Mouse (Mus musculus) right cerebral cortex, postnatal 36 days (tissue): ENCODE data around the gene Itgb1bp1.

Experiments used
- DNase-seq, 2 experiments: peaks; one replicate each; pipeline ENCODE4 v3.0.0; 2022; ENCODE audit warnings: low spot score in 2 of 2, mixed read lengths in 1 of 2

Gene Itgb1bp1

DNA sequence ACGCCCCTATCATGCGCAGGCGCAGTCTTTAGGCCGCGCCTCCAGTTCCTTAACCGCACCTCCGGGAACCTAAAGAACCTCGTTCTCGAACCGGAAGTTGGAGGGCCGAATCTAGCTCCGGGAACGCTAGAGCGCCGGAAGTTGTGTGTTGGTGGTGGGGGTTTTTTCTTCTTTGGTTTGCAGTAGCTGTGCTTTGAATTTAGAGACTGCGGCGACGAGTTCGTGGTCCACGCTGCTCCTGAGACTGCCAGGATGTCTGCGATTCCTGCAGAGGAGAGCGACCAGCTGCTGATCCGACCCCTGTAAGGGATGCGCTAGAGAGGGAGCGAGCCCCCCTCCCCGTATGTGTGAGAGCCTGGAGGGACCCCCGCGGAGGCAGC lies at the start of gene Itgb1bp1:
Gene Itgb1bp1, minus strand, starts transcription at position 42 of the 380 bp plus-strand sequence.
- peak; percentile 98 for DNase-seq

DNA sequence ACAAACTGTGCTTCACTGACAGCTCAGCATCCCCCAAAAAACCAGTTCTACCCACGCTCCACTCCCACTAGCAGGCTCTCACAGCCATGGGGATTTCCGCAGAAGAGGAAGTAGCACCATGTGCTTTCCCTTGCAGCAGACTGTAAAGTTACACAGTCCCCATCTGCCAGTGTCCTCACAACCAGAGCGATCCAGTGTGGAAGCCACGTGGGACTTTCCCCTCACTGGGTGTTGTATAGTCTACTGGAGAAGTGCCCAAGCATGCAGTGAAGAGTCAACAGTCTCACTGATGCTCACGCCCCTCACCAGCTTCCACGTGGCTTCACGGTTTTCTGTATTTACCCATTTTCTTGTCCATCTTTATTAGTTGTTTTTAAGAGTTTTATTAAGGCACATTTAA lies 49.8 kb upstream of the Itgb1bp1 start:
- peak; percentile 22 to 55 for DNase-seq

DNA sequence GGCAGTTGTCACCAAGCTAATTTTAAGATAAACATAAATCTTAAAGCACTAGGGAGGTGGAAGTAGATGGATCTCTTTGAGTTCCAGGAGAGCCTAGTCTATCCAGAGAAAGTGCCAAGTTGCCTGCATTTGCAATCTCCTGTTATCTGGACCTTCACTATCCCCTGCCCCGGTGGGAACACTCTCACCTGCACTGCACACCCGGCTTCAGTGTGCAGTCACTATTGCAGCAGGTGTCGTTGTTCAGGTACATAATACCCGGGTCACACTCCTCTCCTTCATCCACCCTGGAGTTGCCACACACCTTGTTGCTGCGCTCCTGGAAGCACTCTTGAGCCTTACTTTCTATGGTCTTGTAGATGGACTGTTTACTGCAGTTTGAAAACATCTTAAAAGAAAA lies 47.7 kb upstream of the Itgb1bp1 start:
- no peak for DNase-seq

DNA sequence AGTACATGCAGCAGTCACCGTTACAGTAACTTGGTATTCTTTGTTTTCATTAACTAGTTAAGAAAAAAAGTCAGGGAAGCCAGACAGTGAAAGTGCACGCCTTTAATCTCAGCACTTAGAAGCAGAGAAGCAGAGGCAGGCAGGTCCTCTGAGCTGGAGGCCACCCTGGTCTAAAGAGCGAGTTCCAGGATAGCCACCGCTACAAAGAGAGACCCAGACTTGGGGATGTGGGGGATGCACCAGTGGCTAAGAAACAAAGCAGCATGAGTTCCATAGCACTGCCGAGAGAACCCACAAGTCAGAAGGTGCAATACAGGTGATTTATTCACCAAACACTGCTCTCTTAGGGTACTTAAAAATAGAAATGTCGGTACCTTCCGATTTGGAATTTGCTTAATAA lies 46.9 kb upstream of the Itgb1bp1 start:
- DNase-seq = no peak

DNA sequence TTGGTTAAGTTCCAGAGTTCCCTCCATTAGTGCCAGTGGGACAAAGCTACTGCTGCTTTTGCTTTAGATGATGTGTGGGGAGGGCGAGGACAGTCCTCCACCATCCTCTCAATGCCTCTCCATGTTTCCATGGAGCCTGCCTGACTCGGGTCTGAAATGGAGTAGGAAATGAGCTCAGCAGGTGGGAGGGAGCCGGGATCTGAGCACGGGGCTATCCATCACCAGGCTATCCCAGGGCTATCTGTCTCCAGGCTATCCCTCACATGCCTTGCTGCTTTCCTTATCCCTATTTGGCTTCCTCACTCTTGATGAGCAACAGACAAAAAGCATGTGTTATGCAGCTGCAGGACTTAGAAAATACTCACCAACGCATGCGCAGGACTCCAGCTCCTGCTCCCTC lies 45.6 kb upstream of the Itgb1bp1 start:
- no peak for DNase-seq

DNA sequence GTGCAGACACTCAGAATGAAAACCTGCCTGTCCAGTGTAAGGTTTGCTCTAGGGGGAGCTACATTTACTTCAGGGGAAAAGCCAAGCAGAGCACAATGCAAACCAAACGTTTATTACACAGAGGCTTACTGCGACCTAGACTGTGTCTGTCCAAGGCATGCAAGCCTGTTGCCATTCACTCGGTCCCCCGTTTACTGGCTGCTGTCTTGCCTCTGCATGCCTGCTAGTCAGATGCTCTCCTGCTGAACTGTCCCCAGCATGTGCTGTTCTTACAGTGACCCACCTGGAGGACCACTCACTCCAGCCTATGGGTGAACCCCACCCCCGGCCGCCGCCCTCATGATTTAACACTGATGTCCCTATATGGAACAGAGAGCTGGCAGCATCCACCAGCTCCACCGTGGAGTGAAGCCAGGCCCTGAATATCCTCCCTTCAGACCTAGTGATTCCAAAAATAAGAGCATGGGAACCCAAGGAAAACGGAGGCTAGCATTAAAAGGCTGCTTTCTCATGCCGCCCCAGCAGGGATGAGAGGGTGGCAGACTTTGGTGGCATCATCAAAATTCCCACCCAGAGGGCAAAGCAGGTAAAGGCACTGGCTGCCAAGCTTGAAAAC lies 45.0 kb upstream of the Itgb1bp1 start:
- peak; percentile 41 to 66 for DNase-seq

DNA sequence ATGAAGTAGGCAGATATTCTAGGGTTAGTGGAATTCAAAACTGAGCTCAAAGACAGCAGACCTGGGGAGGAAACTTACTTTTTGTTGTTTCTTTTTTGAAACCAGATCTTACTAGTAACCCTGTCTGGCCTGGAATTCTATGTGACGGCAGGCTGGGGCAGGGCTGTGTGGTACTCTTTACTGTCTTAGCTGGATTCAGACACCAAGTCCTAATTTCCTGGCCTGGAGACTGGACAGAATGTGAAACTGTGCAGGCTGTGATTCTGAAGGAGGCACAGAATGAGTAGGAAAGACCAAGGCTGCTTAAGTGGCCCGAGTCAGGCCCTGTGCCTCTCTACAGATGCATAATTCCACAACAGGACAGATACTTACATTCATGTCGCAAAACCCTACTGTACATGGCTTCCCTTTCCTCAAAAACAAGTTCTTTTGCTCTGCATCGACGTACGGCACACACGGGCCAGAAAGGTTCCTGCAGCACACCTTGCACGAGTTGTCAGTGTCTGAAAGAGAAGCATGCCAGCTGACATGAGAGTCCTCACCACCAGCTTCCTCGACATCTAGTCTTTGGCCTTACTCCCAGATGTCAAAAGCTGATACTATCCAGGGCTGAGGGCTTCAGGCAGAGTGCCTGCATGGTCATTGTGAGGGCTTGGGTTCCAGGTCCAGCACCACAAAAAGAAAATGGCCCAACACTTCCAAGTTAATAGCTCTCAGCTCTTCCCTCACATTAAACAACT lies 43.7 kb upstream of the Itgb1bp1 start:
- DNase-seq = no peak

DNA sequence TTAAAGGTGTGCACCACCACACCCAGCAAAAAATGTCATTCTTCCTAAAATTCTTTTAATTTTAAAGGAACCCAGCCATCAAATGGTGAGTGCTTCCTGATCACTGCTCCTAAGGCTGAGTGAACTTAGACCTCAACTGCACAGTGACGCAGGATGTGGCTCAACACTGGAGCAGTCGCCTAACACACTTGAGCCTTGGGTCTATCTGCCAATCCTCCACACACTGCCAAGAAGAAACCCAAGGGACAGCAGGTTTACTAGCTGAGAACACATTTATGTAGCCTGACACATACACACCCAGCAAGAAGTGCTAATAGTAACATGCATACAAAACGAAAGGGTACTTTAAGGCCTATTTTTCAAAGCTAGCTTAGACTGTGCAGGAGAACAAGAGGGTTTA lies 40.2 kb upstream of the Itgb1bp1 start:
- no peak for DNase-seq

DNA sequence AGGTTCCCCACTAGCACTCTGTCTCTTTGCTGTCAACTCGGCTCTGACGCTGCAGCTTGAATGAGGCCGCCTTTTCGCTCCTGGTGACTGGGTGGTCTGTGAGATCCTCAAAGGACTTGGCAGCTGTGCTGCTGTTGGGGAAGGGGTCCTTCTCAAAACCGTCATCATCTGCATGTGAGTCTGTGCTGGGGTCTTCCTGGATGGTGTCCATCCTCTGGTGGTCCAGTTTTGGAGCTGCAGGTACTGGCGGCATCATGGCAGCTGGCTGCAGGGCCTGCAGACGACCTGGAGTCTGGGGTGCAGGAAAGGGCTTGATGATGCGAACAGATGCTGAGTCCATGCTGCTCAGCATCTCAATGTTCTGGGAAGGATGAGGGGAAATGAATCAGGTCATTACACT lies 39.2 kb upstream of the Itgb1bp1 start:
- DNase-seq = no peak

DNA sequence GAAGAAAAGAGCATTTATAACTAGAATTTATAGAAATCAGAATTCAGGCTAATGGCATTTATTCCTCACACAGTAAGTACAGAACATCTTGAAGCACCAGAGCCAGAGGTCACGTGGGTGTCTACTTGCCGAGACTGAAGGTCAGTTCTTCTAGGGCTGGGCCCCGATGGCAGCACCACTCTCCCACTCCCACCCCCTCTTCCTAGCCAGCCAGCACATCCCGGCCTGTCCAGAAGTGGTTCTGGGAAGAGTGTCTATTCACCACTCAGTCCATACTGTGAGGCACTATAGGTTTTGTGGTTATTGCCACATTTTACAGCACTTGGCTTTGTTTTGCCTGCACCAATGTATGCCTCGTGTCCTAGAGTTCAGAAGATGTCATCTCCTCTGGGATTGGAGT lies 38.0 kb upstream of the Itgb1bp1 start:
- DNase-seq = no peak

DNA sequence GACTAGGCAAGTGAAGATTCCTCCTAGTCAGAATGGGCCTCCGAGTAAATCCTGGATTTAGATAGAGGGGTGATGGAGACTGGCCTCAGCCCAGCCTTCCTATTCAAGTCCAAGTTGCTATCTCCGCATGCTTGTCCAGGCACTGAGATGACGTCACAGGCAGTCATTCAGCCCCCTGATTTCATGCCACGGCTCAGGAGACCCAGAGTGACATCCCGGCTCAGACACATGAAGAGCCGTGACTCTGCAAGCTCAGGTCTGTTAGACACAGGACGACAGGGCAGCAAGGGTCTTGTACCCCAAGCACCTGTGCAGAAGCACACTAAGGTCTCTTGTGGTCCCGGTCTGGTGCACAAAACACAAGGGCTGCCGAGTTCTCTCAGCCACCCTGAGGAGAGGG lies 36.8 kb upstream of the Itgb1bp1 start:
- no peak for DNase-seq

DNA sequence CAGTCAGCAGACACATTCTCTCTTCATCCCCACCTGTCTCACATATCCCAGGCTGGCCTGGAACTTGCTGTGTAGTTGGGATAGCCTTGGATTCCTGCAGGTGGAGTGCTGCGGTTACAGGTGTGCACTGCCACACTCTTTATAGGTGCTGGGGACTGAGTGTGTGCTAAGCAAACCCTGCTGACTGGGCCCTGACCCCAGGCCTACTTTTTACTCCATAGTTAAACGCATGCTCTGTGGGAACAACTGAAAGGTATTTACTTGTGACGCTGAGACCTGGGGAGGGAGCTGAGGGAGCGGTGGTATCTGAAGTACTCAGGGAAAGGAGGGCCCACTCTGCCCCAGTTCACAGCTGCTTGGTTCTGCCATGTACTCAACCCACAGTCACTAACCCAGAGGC lies 36.2 kb upstream of the Itgb1bp1 start:
- no peak for DNase-seq

DNA sequence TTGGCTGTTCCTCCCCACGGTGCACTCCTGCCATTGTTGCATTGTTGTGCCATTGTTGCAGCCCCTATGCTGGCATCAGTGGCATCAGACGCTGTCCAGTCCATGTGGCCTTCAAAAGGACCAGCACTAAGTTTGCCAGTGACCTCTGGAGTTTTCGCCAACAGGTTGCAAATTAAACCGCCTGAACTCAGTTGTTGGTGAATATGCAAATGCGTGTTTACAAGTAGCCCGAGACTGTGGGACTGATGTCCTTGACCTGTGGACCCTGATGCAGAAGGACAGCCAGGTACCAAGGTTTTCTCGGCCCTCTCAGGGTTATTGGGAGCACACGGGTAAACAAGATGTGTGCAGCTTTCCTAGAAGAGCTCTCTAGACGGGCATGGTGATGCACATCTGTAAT lies 35.1 kb upstream of the Itgb1bp1 start:
- DNase-seq = no peak

DNA sequence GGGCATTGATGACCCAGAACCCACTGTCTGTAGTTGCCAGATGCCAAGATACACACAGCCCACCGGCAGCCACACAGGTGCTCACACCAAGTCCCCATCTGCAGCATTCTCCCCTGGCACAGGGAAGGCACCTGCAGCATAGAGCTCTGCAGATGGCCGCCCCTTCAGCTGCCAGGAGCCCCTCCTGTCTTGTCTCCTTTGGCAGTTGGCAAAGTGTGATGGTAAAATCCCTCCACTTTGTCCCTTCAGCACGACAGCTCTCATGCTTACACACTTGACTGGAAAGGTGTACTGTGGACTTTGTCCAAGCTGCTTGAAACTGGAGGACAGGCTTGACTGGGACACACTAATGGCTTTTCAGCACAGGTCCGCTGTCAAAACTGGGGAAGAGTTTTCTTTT lies 34.2 kb upstream of the Itgb1bp1 start:
- DNase-seq = no peak

DNA sequence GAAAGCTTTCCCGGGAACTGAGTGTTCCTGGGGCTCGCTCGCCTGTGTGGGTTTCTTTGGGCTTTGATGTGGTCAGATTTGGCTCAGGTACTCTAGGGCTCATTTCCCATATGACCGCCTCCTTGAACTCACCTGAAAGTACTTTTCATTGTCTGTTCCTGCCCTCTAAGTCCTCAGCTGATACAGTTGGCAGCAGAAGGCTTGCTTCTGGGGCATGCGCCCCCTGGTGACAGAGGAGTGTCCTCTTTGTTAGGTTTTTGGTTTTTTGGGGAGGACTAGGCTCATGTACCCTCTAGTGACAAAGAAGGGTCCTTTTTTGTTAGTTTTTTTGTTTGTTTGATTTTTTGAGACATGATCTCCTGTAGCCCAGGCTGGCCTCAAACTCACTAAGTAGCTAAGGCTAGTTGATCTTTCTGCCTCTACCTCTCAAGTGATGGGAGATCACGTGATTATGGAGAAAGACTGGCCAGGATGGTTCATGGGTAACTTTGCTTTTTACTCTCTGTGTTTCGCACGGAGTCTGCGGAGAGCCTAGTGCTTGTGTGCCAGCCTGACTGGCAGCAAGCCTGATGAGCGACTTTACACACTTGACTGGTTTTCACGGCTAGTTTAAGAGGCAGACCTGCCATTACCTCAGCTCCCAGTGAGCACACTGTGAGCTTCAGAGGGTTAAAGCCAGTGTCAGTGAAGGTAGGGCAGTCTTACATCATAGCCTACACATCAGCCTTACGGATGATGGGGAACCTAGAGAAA lies 32.2 kb upstream of the Itgb1bp1 start:
- DNase-seq = peak; percentile 29 to 44

DNA sequence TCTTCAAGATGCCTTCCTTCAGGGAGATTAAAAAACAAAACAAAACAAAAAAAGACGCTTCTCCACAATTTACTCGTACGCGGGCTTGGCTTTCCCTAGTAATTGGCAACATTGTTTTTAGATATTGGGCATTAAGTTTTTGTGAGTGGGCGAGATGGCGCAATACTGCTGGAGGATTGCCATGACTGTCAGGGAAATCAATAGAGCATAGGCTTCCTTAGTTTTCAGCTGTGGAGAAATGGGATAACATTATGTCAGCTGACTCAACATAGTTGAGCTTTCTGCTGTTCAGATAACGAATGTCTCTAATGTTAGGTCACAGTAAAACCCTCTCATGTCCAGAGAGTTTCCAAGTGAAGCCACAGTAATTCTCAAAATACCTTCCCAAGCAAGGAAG lies 30.8 kb upstream of the Itgb1bp1 start:
- DNase-seq = no peak

DNA sequence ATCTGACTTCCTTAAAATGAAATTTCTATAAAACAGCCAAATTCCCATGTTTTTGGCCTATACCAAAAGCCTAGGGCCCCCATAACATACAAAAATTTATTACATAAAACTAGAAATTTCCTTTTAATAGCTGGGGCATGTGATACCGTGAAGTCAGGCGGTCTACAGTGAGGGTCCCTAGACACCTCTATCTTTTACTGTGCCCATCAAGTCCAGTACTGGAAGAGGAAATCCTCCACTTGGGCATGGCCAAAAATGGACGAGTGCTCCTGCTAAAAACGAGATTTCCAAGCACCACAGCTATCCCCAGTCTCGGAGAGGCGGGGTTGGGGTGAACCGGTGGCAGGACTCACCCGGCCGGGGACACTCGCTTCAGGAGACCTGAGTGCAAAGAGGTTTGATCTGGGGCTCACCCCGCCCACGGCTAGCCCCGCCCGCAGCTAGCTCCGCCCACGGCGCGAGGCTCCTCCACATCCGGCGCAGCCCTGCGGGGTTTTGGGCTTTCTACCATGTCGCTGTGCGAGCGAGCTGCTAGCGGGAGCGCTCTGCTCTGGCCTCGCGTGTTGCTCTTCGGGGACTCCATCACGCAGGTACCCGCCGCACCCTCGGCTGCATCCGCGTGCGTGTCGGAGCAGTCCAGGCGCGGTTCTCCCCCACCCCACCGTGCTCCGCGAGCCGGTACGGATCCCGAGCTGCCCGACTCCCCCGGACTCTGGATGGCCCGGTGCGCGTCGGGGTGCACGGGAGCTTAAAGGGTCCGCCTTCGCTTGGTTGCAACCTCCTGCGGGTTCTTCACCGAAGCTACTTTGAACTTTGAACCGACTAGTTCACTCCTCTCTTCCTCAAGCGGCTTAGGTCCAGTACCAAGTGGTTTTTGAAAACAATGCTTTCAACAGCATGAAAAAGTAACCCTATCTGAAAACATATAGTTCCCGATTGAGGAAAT lies 30.1 kb upstream of the Itgb1bp1 start, which contains the start of gene Iah1:
Gene Iah1, plus strand, starts transcription at position 467 of the 946 bp plus-strand sequence.
- DNase-seq = peak; percentile 70 to 77

DNA sequence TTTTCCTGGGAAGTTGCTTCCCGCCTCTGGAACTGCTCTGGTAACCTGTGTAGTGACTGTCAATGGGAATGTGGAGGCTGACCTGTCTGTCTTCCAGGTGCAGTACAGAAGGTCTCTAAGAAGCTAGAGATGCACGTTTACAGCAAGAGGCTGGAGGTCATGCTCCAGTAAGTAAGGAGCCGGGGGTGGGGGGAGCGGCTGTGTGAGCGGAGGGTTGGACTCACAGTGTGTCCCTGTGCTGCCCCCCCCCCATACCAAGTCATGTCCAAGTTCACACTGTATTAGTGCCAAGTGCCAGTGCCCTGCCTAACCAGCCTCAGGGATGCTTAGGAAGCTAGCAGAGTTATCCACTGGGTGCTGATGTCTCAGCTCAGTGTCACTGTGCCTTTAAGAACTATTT lies 26.1 kb upstream of the Itgb1bp1 start:
- no peak for DNase-seq

DNA sequence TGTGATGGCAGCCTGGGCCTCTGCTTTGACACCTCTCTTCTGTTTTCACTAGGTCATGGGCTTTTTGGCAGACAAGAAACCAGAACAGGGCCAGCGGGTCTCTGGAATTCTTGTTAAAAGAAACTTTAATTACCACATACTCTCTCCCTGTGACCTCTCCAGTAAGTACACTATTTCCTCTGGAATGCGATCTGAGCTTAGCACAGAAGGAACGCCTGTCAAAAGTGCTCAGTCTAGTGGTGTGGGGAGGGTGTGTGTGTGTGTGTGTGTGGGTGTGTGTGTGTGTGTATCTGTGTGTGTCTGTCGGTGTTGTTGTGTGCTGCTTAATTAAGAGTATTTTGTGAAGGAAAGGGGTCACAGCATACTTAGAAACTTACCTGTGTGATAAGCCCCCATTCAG lies 20.6 kb upstream of the Itgb1bp1 start:
- no peak for DNase-seq

DNA sequence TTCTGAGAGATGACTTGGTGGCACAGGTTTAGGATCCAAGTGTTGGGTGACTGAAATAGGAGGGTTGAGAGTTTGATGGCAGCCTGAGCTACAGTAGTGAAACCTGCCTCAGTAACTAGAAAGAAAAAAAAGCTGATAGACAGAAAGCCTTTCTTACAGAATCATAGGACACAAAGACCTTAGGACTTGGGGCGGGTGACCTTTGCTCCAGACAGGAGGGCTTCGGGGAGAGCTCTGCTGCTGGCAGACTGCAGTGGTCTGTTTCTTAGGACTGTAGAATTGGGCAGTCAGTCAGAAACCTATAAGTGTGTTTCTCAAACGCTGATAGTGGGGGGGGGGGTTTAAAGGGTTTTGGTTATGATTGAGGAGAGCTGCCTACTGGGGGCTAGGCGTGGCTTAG lies 19.7 kb upstream of the Itgb1bp1 start:
- no peak for DNase-seq

DNA sequence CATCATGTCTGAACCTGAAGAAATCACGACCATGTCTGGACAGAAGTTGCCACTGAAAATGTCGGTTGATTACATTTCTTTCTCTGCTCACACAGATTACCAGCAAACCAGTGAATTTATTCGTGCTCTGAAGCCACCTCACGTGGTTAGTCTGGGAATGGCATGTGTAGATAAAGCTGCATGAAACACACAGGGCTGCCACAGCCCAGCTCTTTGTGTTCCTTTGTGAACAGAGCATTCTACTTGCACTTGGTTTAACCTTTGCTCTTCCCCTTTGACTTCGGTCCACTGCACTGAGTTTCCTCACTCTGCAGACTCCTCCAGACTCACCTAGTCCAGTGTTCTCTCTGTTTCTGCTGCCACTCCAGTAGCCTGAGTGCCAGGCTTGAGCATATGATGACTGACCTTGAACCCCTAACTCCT lies 16.3 kb upstream of the Itgb1bp1 start:
- DNase-seq = no peak

DNA sequence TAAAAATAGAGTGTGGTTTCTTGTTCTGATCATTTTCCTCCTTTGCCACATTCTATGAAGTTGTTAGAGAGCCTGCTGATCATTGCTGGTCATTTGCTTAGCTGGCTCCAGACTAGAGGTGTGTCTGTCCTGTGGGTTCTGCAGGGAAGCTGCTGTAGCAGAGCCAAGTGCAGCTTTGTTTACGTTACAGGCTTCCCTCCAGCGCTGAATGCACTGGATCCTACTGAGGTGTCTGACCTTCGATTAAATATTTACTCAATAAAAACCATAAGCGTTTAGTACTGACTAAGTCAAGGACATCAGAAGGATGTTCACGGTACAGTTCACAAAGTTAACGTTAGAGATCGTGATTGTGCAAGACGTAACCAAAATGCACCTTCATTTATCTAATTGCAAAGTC lies 15.8 kb upstream of the Itgb1bp1 start:
- DNase-seq = no peak
